Mouse (Mus musculus) small intestine, adult 2 months (tissue): Measurements from ENCODE around the gene Kcnip1.

Source experiments
- CTCF ChIP-seq: fragments of 200-500 bp; IDR thresholded peaks from 2 replicates; pipeline ENCODE4 v1.5.1; 2012; ENCODE audit warnings: low read depth, mild to moderate bottlenecking, control low read depth, inconsistent platforms, low read length, moderate library complexity, mixed read lengths; ENCODE audit not compliant: insufficient replicate concordance, insufficient read length; ENCODE audit errors: extremely low read depth
- POLR2A ChIP-seq: fragments of 200-500 bp; IDR thresholded peaks from 2 replicates; pipeline ENCODE4 v1.6.1; 2012; ENCODE audit warnings: low read depth, mild to moderate bottlenecking, control low read depth, inconsistent platforms, low read length, moderate library complexity

- no peak for TF ChIP-seq POLR2A
- TF ChIP-seq CTCF: no peak
Observed at GRCm38 (mm10) chr11:33891084-33891483, 101.9 kb downstream of the Kcnip1 start.
